Mouse (Mus musculus): Measurements from ENCODE around the gene Grid1. TPM values are rescaled to one million over a fixed set of nuclear protein-coding genes. Genes with fewer than 3 reads are reported as not detected.

The Grid1 gene
- polyA plus RNA-seq, 1 experiment, result not detected

DNA sequence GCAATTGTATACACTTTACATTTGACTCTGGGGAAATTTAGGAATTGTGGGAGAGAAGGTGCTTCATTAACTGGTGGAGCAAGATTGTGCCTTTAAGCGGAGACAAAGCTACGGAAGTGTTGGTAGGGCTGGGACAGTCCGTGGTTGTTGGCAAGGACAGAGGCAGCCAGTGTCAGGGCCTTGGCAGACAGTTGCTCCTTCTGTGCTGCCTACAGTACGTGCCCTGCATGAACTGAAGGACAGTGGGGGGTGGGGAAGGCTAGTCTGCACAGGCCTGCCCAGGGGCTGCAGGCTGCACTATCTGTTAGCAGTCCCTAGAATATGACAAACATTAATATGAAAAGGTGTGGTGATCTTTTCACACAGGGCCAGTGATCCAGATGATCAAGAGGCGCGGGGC lies 254.7 kb downstream of the Grid1 start:
- no peak overlapping the region for H3K4me3 ChIP-seq (ENCODE audit: insufficient read depth, low read depth, low read length)
- H3K4me1 ChIP-seq (ENCODE audit: control insufficient read depth, insufficient read depth, insufficient read length, low read length), result no peaks in the 10 kb centered on the region

DNA sequence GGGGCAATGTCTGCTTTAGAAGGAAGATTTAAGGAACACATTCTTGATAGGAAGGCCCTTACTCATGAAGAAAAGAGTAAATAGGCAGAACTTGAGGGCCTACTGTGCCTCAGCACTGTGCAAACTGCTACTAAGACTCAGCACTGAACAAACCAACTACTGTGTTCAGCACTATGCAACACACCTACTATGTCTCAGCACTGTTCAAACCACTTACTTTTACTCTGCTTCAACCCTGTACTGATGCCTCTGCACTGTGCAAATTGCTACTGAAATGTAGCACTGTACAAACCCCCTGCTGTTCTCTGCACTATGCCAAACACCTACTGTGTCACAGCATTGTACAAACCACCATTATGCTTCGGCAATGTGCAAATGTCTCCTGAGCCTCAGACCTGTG lies 260.0 kb downstream of the Grid1 start:
- no peak overlapping the region for H3K27ac ChIP-seq (replicated peaks; ENCODE audit: low read depth, low read length)
- H3K4me3 ChIP-seq (ENCODE audit: insufficient read depth, low read depth, low read length), result no peak overlapping the region

More for the DNA sequence above, 254.7 kb downstream of the Grid1 start:
- no peak overlapping the region for H3K27ac ChIP-seq (replicated peaks; ENCODE audit: low read depth, low read length)

DNA sequence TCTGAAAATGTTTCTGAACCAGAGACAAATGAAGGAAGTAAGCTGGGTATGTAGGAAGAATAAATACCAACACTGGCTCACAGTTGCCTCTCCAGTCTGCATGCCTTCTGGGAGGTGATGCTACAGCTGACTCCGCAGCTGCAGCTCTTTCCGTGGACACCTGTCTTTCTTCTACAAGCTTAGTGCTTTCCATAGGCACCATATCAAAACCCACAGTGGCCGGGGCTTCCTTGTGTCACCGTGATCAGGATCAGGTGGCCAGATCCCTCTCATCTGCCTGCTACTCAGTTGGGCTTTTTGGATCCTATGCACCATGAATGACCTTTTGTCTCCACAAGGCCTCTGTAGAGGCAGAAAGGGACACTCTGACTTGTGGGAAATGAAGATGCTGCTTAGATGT lies 272.7 kb downstream of the Grid1 start:
- no peaks in the 10 kb centered on the region for H3K4me1 ChIP-seq (ENCODE audit: control insufficient read depth, insufficient read depth, insufficient read length, low read length)
- no peak overlapping the region for H3K27ac ChIP-seq (replicated peaks; ENCODE audit: low read depth, low read length)
- H3K4me3 ChIP-seq (ENCODE audit: insufficient read depth, low read depth, low read length), result no peak overlapping the region

More for the DNA sequence above, 260.0 kb downstream of the Grid1 start:
- no peaks in the 10 kb centered on the region; the same call in 1 of the 2 replicates for H3K4me1 ChIP-seq (ENCODE audit: control insufficient read depth, insufficient read depth, insufficient read length, low read length)

DNA sequence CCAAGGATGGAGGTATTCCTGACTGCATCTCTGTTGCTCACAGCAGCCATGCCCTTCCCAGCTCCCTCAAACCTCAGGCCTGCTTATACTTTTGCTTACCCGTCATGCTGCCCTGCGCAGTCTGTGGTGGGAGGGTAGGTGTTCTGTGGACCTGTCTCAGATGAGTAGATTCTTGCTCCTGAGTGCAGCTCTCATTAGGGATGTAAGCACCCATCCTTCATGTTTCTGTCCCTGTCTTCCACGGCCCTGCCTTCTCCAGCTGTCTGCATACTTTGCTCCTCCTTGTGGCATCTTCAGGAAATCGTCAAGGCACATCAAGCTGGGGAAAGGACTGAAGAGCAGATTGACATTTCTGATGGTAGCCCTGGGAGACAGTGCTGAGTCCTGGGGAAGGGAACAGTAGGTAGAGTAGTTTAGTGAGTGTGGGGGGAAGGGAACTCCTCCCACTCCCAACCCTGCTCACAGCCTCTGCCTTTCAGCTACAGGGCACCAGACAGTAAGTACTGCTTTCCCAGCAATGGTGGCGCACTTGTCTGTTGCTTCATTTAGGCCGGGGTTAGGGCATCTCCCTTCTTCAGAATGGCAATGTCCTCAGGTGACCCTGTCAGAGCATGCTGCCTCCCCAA lies 273.8 kb downstream of the Grid1 start:
- no peak overlapping the region for H3K4me3 ChIP-seq (ENCODE audit: insufficient read depth, low read depth, low read length)
- no peaks in the 10 kb centered on the region for H3K4me1 ChIP-seq (ENCODE audit: control insufficient read depth, insufficient read depth, insufficient read length, low read length)
- no peak overlapping the region for H3K27ac ChIP-seq (replicated peaks; ENCODE audit: low read depth, low read length)

DNA sequence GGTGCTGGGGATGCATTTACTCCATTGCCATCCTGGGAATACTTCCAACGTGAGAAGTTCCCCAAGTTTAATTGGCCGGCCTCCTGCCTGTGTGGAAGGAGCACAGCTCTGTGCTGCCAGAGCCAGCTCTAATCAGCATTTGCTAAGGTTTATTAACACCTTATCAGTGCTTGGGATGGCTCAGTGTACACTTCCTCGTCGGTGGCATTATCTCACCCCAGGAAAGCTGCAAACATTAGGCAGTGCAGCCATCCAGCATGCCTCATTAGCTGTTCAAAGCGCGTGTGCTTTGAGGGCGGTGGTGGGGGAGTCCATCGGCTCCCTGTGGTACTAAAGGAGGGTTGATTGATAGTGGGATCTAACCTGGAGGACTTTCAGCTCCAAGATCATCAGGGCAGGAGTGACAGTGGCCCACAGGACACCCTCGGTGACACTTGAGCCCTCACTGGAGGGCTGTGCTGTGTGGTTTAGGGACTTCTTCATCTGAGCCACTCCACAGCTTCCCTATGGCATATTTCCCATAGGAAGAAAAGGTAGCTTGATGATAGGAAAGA lies 275.7 kb downstream of the Grid1 start:
- H3K4me1 ChIP-seq (ENCODE audit: control insufficient read depth, insufficient read depth, insufficient read length, low read length), result no peaks in the 10 kb centered on the region
- H3K4me3 ChIP-seq (ENCODE audit: insufficient read depth, low read depth, low read length), result no peak overlapping the region
- no peak overlapping the region for H3K27ac ChIP-seq (replicated peaks; ENCODE audit: low read depth, low read length)

DNA sequence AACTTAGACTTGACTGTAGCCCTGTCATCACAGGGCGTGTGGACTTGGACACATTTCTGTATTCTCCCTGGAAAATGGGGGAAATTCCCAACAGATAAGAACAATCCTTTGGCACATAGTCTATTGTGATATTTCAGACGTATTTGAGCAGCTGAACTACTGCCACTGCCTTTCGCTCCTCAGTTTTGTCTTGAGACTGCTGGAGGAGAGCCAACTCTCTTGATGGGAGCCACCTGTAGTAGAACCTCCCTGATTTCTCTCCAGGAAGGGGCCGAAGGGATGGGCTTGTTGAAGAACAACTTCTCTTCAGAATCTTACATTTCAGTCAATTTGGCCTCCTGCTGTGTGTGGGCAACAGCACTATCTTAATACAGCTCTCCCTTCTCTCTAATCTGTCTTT lies 276.2 kb downstream of the Grid1 start:
- Histone ChIP-seq H3K27ac (replicated peaks; ENCODE audit: low read depth, low read length) (no peak overlapping the region), H3K4me3 (ENCODE audit: insufficient read depth, low read depth, low read length) (no peak overlapping the region), H3K4me1 (ENCODE audit: control insufficient read depth, insufficient read depth, insufficient read length, low read length) (no peaks in the 10 kb centered on the region)

DNA sequence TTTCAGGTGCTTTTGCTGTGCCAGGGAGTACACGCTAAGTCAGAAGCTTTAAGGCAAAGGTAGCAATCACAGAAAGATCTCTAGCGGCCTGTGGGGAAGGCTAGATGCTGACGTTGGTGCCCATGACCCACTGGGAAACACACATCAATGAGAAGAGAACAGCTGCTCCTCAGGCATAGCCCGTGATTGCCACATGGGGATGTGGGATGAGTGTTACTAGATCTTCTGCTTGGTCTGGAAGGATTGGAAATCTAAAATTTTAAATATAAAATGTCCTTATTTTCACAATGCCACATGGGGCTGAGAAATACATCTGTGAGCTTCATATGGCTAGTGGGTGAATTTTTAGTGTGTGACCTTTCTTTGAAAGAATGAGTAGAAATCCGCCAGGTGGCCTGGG lies 277.3 kb downstream of the Grid1 start:
- H3K27ac ChIP-seq (replicated peaks; ENCODE audit: low read depth, low read length), result no peak overlapping the region
- no peak overlapping the region for H3K4me3 ChIP-seq (ENCODE audit: insufficient read depth, low read depth, low read length)
- no peaks in the 10 kb centered on the region for H3K4me1 ChIP-seq (ENCODE audit: control insufficient read depth, insufficient read depth, insufficient read length, low read length)

DNA sequence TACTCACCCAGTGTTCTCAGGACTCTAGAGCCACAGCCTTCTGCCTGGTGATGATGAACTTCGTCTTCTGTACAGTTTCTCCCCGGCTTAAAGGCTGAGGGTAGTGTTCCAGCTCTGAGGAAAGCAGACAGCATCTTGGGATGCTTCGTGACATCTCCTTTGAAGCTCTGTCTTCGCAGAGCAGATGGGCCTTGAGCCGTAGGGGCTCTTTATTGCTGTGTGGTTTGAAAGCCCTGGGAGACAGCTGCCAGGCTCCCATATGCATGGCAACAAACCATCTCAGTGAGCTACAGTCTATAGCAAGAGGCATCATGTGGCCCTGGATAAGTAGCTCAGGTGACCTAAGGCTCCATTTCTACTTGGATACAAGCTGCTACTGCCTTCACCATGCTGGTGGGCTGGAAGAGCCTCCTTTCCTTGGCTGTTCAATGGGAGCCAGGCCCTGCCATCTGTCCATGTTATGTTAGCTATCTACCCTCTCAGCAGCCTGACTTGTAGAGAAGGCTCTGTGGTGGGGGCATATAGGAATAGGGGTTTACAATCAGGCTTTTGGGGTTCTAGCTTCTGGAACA lies 283.8 kb downstream of the Grid1 start:
- no peak overlapping the region for H3K27ac ChIP-seq (replicated peaks; ENCODE audit: low read depth, low read length)
- H3K4me3 ChIP-seq (ENCODE audit: insufficient read depth, low read depth, low read length), result no peak overlapping the region
- no peaks in the 10 kb centered on the region for H3K4me1 ChIP-seq (ENCODE audit: control insufficient read depth, insufficient read depth, insufficient read length, low read length)

DNA sequence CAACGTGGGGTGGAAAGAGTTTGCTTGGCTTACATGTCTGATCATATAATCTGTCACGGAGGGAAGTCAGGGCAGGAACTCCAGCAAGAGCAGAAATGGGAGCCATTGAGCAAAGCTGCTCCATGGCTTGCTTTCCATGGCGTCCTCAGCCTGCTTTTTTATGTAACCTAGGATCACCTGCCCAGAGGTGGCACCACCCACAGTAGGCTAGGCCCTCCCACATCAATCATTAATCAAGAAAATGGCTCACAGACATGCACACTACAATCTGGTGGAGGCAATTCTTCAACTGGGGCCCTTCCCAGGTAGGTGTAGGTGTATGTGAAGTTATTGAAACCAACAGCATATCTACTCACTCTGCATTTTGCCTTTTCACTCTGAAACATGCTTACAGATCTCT lies 287.7 kb downstream of the Grid1 start:
- no peak overlapping the region for H3K4me3 ChIP-seq (ENCODE audit: insufficient read depth, low read depth, low read length)
- no peak overlapping the region for H3K27ac ChIP-seq (replicated peaks; ENCODE audit: low read depth, low read length)
- no peaks in the 10 kb centered on the region for H3K4me1 ChIP-seq (ENCODE audit: control insufficient read depth, insufficient read depth, insufficient read length, low read length)

DNA sequence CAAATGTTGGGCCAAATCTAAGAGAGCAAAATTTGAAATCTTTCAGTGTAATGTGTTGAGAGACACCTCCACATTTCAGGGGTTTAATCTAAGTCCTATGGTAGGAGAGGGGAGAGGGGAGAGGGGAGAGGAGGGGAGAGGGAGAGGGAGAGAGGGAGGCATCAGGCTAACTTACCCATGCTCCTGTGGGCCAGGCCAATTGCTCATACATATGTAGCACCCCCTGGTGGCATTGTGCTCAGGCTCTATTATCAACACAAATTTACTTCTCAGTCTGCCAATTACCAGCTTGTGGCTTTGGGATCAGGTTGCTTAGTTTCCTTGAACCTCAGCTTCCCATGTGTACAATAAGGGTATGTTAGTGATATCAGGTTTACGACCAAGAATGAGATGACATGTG lies 291.0 kb downstream of the Grid1 start:
- H3K4me3 ChIP-seq (ENCODE audit: insufficient read depth, low read depth, low read length), result no peak overlapping the region
- no peaks in the 10 kb centered on the region for H3K4me1 ChIP-seq (ENCODE audit: control insufficient read depth, insufficient read depth, insufficient read length, low read length)
- H3K27ac ChIP-seq (replicated peaks; ENCODE audit: low read depth, low read length), result no peak overlapping the region

DNA sequence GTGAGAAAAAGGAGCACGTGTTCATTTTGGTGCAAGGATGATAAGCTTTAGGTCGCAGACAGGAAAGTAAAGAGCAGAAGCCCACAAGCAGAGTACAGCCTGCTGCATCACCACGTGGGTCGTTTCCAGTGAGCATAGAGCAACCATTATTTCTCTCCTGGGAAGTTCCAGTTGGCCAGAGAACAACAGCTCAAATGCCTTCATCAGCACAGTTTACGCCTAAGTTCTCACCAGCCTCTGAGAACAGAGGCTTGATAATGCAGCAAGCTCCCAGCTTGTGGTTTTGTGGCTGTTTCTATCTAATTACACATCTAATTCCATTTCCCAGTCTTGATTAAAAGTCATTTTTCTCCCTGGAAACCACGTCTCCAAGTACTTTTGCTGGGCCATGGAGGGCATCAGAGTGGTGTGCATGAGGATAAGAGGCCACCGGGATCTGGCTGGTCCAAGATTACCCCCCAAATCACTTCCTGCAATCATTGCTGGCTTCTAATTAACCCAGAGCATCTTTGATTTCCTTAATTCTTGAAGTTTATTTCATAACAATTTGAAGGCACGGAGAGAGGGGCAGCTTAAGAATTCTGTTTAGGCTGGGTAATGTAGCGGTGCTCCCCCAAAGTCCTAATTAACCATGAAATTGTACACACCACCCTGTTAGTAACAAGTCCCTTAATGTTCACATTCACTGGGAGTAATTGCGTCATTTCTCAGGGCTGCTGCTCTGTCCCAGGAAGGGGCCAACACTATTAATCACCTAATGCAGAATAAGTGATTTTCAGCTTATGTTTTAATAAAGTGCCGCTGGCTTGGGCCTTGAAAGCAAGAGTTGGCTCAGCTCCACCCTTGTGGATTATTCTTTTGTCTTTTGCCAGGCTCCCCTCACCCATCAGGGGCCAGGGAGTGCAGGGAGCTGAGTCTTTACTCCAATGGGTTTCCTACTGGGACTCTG lies 292.7 kb downstream of the Grid1 start:
- H3K4me3 ChIP-seq (ENCODE audit: insufficient read depth, low read depth, low read length), result no peak overlapping the region
- no peak overlapping the region for H3K27ac ChIP-seq (replicated peaks; ENCODE audit: low read depth, low read length)
- no peaks in the 10 kb centered on the region for H3K4me1 ChIP-seq (ENCODE audit: control insufficient read depth, insufficient read depth, insufficient read length, low read length)

DNA sequence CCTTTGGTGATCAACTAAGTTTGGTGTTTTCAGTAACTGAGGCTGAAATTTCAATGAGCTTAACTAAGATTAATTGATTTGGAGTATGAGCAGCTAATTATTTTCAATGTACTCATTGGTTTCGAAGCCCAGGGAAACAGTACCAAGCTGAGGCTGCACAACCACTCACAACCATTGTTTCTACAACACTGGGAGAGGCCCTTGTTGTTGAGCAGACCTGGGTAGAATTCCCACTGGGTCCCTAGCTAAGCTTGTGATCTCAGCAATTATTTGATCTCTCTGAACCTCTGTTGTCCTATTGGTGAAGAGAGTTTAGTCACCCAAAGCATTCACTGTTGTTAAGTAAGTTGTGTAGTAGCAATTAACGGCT lies 293.4 kb downstream of the Grid1 start:
- no peak overlapping the region for H3K4me3 ChIP-seq (ENCODE audit: insufficient read depth, low read depth, low read length)
- no peaks in the 10 kb centered on the region for H3K4me1 ChIP-seq (ENCODE audit: control insufficient read depth, insufficient read depth, insufficient read length, low read length)
- H3K27ac ChIP-seq (replicated peaks; ENCODE audit: low read depth, low read length), result no peak overlapping the region

DNA sequence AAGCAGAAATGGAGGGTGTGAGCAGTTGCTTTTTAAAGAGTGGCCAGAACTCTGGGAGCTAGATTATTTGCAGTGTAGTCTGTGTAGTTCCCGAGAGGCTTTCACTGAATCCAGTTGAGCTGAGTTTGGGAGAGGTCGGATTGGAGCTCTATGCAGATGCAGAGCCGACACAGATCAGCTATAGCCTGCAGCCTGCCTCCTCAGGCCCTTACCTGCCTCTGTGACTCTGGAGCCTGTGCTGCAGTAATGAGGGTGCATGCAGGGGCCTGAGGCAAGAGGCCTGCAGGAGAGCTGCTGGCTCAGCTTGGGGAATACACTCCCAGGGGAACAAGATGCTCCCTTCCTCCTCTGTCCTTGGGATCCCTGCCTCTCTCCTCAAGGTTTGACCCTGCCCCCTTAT lies 296.0 kb downstream of the Grid1 start:
- Histone ChIP-seq H3K4me3 (ENCODE audit: insufficient read depth, low read depth, low read length) (no peak overlapping the region), H3K27ac (replicated peaks; ENCODE audit: low read depth, low read length) (no peak overlapping the region), H3K4me1 (ENCODE audit: control insufficient read depth, insufficient read depth, insufficient read length, low read length) (no peaks in the 10 kb centered on the region)

DNA sequence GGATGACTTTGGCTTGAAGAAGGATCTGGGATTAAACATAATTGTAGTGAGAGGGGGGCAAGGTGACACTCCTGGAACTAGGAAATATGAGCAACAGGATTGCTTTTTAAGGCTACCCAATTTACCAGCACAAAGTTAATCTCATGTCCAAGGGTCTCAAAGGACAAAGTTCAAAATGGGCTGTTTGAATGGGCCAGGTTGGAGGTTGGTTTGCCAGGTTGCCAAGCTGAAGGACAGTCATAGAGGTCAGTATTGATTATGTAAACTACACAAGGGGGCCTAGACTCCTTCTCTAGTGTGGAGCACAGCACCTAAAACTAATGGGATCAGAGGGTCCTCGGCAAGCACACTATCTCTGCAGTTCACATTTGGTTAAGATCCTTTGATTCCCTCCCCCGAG lies 300.2 kb downstream of the Grid1 start:
- H3K4me3 ChIP-seq (ENCODE audit: insufficient read depth, low read depth, low read length), result no peak overlapping the region
- no peak overlapping the region for H3K27ac ChIP-seq (replicated peaks; ENCODE audit: low read depth, low read length)
- H3K4me1 ChIP-seq (ENCODE audit: control insufficient read depth, insufficient read depth, insufficient read length, low read length), result no peaks in the 10 kb centered on the region

DNA sequence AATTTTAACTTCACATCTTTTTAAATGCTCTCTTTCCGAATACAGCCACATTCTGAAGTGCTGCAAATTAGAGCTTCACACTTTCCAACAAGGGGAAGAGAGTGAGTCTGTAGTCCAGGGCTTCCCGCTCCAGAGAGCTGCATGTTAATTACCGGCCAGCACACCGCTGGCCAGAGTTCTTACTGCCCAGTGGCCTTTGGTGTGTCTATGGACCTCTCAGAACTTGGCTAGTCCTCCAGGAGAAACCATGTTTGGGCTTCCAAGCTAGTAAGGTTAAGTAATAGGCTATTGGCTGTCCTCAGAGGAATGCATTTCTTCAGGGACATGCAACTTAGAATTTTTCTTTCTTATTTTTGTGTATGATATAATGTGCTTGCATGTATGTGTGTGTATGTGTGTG lies 301.0 kb downstream of the Grid1 start:
- Histone ChIP-seq H3K27ac (replicated peaks; ENCODE audit: low read depth, low read length) (no peak overlapping the region), H3K4me3 (ENCODE audit: insufficient read depth, low read depth, low read length) (no peak overlapping the region), H3K4me1 (ENCODE audit: control insufficient read depth, insufficient read depth, insufficient read length, low read length) (no peaks in the 10 kb centered on the region)

All from brown adipose tissue, adult 24 weeks (tissue).